Mouse (Mus musculus): ENCODE measurements at regions not wholly inside any gene's neighbourhood (a gene's known extent, or its start where the extent isn't known, plus 50 kb on each side); places are given as distances from the start of the nearest gene placed in this dataset.

DNA sequence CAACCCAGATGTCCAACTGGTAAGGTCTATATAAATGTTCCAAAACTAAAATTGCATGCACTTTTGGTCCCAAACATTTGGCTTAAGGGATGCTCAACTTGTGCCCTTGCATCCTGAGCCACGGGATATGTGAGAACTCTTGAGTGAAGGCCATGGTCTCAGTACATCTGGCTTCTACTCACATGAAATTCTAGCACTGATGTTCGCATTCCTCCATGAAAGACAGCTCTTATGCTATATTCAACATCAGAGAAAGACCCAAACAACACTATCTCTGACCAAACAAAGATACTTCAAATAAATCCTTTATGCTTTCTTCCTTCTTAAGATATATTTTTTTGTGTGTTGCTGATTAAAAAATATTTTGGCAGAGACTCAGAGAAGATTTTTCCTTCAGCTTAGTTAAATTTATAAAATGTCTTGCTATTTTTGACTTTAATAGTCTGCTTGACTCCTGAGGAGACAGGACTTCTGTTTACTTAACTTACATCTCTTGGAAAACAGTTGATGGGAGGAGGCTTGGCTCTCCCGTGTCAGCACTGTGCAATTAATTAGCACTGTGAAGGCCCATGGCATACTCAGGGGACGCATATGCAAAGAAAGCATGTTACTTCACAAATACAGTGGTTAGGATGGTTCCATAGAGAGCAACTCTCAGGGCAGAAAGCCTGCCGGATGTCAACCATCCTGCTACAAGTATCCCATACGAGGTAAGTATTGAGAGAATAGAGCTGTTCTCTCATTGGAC lies 230.9 kb downstream of the Gm19410 start:
- no peak for DNase-seq

DNA sequence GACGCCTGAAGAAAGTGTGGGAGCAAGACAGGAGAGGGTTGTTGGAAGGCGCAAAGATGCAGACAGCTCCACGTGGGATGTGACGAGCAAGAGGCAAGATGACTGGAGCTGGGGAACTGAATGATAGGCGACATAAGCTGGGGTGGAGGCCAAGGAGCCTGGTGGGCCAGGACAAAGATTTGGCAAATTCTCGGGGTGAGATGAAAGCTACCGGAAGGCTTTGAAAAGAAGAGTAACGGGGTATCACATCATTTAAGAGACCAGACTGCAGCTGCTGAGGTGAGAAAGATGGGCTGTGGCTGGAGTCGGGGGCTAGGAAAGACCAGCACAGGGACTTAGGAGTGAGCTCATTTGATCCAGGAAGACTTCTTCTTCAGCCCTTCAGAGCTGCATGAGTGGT lies 234.0 kb downstream of the Gm19410 start:
- DNase-seq = peak; percentile 83

DNA sequence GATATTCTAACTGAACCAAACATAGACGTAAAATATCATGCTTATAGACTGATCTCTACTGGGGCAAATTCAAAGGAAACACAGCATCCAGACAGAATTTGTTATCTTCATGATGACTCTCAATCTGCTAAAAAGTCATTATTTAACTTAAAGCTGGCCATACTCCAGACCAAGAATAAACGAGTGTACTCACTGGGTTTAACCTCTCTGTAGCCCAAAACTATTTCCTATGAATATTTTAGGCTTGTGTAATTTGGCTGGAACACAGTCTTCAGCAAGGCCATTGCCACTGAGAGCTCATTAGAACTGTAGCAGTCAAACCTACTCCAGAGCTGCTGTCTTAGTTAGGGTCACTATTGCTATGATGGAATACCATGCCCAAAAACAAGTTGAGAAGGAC lies 238.8 kb downstream of the Gm19410 start:
- no peak for DNase-seq

DNA sequence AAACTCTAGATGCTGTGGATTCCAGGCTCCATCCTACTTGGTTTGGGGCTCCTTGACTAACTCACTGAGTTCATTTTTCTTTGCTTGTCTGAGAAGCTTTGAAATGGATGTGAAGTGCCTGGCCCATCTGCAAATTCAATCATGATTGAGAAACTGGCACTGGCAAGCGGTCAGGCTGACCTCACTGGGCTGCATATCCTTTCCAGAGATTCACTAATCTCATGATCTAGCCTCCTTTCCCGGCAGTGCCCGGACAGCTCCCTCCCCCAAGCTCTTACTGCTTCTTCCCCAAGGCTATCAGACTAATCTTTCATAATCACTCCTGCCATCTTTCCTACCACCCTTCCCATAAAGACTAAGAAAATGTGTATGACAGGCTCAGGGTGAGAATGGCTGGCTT lies 239.9 kb downstream of the Gm19410 start:
- no peak for DNase-seq

DNA sequence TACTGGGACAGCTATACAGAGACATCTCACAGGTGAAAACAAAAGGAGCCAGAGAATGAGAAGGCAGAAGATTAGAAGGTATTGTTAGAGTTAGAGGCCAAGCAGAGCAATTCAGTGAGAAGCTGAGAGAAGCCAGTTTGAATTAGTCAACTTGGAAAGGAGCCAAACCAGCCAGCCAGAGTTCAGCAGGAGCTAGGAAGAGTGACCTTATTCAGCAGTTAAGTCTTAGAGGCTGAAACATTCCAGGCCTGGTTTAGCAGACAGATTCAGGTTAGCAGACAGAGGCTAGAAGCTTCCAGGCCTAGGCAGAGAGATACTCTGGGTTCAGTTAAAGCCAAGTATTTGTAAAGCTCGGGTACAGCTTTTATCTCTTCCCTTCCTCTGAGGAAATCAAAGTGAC lies 242.1 kb downstream of the Gm19410 start:
- DNase-seq = no peak

DNA sequence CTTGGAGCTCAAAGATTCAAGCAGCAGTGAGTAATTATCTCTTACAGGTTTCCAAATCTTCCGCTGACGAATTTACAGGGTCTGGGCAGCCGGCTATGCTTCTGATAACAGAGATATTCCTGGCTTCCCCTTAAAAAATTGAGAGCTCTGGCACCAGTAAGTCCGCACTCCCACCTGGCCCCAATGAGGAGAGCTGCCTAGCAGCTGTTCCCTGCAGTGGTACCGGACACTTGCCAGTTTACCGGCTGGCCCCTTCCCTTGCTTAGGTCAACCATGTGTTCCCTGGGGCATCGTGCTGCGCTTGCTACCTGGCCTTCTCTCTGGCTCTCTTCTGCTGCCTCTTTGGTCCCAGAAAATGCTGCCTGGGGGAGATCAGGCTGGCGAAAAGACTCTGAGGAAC lies 244.0 kb downstream of the Gm19410 start:
- no peak for DNase-seq

DNA sequence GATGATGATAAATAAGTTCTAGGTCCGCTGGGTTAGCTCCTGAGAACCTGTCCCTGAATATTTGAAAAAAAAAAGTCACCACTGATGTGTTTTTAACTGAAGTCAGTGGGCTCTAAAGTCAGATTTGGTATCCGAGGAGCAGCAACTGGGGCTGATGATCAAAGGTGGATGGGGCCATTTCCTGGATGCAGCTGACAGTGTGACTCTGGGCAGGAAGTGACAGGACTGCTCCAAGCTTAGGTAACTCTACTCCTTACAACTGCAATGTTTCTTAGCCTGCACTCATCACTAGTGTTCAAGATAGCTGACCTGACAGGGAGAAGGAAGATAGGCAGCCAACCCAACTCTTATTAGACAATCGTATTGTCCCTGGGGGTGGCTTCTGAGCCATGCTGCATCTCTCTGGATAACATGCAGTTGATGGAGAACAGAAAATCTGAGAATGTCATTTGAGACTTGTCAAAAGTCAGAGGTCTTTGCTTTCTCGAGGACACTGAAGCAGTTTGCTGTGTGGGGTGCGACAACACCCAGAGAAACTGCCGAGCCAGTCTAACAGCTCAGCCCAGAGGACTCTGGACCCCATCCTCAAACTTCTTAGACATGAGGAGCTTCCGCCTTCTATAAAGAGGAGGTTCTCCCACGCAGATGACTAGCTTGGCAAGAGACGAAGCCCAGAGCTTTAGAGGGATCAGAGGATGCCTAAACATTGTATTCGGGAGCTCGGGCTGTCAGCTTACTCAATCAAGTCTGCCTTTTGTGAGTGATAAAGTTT lies 245.0 kb downstream of the Gm19410 start:
- DNase-seq = no peak

DNA sequence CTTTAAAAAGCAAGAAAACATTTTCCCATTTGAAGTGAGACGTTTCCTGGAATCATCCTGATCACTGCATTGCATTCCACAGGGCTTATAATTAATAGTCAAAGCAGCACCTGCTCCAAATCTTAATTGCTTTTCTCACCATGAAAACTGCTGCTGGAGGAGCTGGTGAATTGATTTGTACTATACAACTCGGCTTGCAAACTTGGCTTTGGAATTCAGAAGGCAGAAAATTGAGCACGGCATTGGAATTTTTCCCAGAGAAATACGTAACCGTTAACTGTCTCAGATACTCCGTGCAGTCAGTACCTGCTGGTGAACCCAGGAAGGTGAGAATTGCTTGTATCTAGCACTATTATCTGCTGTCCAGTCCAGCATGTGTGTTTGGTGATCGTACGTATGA lies 249.3 kb downstream of the Gm19410 start:
- no peak for DNase-seq

DNA sequence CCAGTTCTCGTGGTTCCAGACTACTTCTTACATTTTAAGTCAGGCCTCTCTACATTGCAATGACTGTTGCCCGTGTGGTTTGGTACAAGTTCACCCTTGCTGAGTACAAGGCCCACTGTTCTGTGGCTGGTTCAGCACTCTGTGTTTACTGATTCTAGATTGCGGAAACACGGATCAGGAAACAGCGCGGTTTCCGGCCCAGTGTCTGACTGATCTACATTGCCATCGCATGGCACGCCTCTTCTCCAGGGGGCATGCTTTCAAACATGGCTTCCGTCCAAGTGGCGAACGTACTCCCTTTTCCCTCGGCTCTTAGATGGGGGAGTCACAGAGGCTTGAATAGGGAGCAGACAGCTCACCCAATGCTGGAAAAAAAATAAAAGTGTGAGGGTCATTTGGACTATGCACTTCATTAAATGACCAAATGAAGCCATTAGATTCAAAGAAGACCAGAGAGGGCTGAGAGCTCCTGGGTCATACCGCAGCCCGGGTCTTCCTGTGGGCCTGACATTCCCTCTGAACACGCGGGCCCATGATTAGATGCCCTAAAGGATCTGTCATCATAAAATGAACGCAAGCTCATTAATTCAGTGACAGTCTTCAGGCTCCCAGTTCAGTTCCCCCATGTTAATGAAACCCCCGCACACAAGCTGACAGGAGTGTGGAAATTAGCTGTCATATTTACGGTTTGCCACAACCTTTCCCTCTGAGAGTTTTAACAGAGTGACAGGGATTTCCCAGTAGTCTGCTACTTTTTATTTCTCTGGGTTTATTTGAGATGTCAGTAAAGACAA lies 250.9 kb downstream of the Gm19410 start:
- DNase-seq = peak; percentile 80

DNA sequence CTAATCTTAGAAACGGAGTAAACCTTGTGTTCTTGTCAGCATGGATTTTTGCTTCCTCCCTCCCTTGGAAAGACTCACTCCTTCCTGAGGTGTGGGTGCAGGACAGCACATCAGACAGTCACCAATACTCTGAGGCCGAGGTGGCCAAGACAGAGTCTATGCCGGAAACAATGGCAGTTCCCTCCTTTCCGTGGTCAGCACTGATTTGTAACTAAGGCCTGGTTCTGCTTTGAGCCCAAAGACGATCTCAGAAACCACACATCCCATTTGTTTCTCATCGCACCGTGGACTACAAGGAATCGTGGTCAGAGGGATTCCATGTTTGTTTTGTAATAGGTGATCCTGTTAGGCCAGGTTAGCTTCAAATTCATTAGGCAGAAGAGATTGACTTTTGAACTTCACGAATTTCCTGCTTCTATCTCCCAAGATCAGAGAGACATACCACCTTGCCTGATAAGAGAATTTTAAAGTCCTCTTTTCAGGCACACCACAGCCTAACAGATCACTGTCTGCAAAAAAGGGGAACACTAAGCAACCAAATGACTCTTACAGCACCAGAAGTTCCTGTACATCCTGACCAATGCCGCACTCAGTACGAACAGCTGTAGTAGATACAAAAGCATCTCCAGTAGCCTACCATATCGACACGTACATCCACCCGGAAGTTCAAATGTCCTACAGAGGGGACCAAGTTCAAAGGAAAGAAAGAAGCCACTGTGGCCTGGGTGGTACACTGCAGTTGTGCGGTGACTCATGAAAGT lies 253.6 kb downstream of the Gm19410 start:
- DNase-seq = no peak

DNA sequence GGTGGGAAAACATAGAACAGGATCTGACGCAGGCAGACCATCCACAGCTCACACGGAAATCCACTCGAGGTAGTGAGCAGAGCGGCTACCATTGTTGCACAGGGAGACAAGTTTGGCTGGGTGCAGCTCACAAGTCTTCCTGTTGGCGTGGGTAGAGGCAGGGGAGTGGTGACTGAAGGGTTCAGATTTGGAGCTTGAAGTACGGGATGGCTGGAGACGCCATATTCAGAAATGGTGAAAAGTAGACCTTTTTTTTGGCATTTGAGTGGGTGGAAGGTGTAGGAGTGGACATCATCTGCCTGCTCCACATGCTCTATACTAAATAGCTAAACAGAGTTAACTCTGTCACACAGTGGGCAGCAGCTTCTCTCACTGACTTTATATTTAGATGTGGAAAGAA lies 254.3 kb downstream of the Gm19410 start:
- DNase-seq = no peak

DNA sequence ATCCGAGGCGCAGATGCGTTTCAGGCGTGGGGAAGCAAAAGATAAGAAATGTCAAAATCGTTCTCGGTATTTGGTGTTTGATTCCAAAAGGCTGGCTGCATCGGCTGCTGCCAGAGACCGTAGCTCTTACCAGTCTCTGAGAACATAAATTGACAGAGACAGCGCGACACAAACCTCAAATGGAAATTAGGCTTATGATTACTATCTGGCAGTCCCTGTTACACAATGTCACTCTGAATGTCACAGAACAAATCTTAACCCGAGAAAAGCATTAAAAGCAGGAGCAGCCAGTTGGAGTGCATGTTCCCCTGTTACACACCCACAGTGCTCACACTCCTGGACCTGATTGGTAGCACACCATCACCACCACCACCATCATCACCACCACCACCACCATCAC lies 262.0 kb downstream of the Gm19410 start:
- no peak for DNase-seq

DNA sequence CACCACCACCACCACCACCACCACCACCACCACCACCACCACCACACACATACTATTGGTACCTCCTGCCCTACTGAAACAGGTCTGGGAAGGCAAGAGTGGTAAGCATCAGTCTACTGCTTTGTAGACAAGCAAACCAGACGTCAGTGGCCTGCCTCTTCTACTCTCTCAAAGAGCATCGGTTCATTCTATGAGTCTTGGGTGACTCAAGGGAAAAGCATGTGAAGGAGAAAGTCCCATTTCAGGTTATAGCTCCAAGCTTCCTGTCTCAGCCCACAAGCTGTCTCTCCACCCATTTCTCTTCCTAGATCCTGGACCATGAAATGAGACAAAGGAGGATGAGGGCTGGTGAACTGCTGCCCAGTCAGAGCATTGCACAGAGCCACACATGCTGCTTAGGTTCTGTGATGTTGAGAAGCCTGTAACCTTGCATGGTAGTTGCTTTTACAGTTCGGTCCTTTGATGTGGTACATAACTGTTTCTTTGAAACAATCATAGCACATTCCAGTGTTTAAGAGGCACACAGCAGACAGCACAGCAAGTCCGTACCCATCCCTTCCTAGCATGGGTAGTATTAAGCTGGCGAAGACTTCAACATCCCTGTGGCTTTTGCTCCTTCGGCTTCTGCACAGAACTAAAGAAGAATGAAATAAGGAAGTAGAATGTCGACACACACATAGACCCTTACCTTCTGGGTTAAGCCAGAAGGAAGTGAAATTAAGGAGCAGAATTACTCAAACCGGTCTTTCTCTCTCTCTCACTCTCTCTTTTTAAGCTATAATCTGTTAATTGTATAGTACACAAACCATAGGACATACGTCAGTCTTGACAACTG lies 262.7 kb downstream of the Gm19410 start:
- DNase-seq = no peak

DNA sequence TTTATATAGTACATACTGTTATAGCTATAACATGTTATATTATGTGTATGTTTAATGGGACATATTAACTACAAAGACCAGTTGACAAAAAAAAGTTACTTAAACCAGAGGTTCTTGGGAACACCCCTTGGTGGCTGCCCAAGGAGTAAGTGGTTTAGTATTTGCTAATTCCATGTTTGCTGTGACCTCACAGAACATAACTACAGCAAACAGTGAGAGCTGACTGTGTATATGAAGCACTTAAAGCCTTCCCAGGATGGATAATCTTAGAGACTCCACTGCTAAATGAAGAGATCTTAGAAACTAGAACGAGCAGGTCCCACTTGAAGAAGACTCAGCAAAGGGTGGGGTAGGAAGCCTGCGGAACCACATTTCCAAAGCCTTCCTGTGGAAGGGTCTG lies 263.9 kb downstream of the Gm19410 start:
- DNase-seq = no peak

DNA sequence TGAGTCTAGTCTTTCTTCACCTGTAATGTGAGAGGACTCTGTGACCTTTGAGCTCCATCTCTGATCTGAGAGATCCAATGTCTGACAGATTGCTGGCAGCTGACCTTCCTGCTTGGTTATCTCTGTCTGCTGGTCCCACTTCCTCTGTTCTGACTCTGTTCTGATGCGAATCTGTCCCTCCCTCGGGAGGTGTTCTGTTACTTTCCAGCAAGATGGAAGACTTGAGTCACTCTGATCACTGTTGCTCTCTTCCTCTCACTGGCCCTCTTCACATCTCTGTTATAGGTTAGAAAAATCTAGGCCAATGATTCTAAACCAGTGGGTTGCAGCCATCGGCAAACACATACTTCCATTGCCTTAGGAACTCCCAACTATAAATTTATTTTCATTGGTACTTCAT lies 264.6 kb downstream of the Gm19410 start:
- DNase-seq = no peak

DNA sequence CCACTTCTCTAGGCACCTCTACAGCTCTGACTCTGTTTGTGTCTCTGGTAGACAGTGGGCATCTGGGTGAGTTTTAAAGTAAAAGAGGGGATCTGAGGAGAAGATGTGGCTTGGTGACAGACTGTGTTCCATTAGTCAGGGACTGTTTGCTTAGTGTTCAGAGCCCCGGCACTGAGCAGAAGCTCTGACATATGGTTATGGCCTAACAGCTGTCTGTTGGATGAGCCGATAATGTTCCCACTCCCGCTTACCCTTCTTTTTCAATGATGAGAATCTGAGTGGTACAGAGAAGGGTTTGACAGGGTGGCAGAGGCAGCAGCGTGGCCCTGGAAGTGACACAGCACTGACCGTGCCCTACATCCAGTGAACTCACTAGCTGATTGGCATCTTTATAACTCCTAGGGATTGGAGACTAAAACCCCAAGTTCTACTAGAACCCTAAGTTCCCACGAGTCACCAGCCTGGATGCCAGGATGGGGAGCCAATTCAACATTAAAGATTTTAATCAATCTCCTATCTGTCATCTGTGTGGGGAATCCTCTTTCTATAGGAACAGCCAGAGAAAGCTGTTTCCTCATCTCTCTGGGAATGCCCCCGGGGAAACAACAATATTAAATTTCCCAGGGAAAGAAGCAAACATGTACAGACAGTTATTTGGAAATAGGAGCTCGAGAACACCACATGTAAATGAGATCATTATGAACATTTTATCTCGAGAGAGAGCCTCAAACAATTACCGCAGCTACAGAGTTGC lies 266.6 kb downstream of the Gm19410 start:
- DNase-seq = no peak

DNA sequence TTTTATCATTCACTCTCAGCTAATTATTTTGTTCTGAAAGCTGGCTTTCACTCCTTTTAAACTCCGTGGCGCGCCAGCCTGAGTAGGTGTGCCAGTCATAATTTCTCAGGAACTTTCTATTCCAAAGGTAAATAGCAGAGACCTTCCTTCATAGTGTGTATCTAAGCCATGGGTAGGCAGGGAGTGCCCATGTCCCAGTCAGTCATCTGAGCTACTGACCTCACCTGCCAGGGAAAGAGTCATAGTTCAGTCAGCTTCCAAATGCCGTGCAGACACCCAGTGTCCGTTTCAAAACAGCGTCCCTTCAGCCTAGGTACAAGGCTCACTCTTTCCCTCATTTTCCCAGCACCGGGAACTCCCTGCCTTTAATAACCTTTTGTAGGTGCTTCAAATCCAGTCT lies 269.7 kb downstream of the Gm19410 start:
- DNase-seq = no peak

DNA sequence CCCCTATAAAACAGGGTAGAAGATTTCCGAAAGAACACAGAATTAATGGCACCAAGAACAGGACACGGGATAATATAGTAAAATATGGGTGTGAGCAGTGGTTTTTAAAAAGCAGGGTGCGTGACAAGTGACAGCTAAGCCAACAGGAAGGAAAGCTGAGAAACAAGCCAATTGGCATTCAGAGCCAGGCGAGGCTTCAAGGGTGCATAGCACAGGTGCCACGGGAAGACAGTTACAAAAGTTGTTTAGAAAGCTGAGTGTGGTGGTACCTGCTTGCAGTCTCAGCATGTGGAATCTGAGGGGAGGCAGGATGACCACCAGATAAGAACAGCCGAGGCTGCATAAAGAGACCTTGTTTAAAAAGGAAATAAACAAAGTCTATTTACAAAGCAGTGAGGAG lies 270.7 kb downstream of the Gm19410 start:
- DNase-seq = no peak

DNA sequence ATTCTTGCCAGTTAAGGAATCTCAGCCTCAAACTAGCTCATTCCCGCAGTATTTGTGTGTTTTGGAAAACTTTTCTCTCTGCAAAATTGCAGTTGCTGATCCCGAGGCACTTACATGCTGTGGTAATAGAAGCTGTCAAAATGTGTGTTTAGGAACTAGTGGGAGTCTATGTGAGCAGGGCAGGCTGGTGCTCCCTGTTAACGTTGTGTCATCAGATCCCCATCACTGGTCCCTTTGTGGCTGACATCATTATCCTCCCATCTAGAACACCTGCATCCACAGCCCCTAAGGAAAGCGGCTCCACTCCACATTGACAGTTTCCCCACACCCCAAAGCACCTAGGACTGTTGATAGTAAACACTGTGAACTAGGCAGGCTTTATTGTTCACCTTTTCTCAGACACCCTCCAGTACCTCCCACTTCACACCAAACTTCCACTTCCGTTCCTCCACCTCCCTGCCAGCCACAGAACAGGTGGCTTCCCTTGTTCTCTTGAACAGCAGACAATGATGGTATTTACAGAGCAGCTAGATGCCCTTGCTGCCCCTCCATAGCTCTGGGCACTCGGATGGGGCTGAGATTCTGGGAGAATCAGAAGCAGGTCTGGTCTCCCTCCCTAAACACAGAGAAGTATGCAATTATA lies 275.8 kb downstream of the Gm19410 start:
- DNase-seq = no peak

DNA sequence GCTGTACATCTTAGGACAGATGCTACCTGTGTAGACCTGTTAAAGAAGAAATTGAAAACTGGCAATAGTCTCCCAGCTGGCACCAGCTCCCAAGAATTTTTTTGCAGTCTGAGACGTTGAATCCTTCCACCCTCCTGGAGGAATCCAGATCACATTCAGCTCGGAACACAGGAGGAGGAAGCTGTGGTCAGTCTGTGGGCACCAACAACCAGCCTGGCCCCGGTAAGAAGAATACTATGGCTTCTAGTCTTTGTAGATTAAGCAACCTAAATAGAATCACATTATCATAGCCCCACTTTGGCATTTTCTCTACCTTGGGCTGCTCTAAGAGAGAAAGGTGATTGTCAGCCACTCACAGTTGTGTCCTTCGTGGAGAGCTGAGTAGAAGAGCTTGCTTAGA lies 277.0 kb downstream of the Gm19410 start:
- no peak for DNase-seq

Data from lung, postnatal 10 days (tissue).